Mouse (Mus musculus): ENCODE measurements at regions not wholly inside any gene's neighbourhood (a gene's known extent, or its start where the extent isn't known, plus 50 kb on each side); places are given as distances from the start of the nearest gene placed in this dataset.

- no peak for DNase-seq
Observed at GRCm38 (mm10) chr1:28229611-28230010, 550.4 kb downstream of the Gm597 start.

- peak; percentile 28 for DNase-seq
Observed at GRCm38 (mm10) chr1:28214243-28215038, 565.6 kb downstream of the Gm597 start.

Measured in right cerebral cortex, postnatal 25 days (tissue).